Mouse (Mus musculus): ENCODE results near the gene Acbd4.

GRCm38 (mm10) chr11:103131701-103132575, 30.5 kb downstream of the Acbd4 start, which contains the start of gene Hexim2:
- TF ChIP-seq CTCF (IDR thresholded peaks at IDR 0.05; ENCODE audit: extremely low read depth, insufficient read depth, low read length) (no peak), POLR2A (IDR thresholded peaks at IDR 0.05; ENCODE audit: extremely low read depth, insufficient read depth, low read length) (no peak)
